Mouse (Mus musculus) kidney, embryonic 14.5 days (tissue): ENCODE results near the gene Rps21. TPM values are rescaled to one million over a fixed set of nuclear protein-coding genes. Genes with fewer than 3 reads are reported as not detected.

Source experiments
- ATAC-seq: fragments of 200-750 bp; cut with Nextera tagmentation; 2 replicates; pipeline ENCODE4 v1.8.0; 2017; ENCODE audit warnings: moderate number of reproducible peaks, mild to moderate bottlenecking, moderate TSS enrichment, moderate library complexity; ENCODE audit not compliant: low FRiP score, low TSS enrichment
- H3K27ac ChIP-seq: fragments of 300-500 bp; sonication (generic); 2 replicates; pipeline ENCODE4 v1.5.1; 2014; ENCODE audit warnings: low read depth, mild to moderate bottlenecking, low read length, moderate library complexity, mixed read lengths
- H3K27me3 ChIP-seq: fragments of 300-500 bp; sonication (generic); 2 replicates; pipeline ENCODE4 v1.6.1; 2014; ENCODE audit warnings: mild to moderate bottlenecking, low read length; ENCODE audit not compliant: control insufficient read depth, insufficient read depth
- H3K36me3 ChIP-seq: fragments of 300-500 bp; sonication (generic); 2 replicates; pipeline ENCODE4 v1.6.1; 2014; ENCODE audit warnings: low read length, mixed read lengths; ENCODE audit not compliant: control insufficient read depth, insufficient read depth
- H3K4me1 ChIP-seq: fragments of 300-500 bp; sonication (generic); 2 replicates; pipeline ENCODE4 v1.6.1; 2014; ENCODE audit warnings: low read length, mixed read lengths; ENCODE audit not compliant: control insufficient read depth, insufficient read depth
- H3K4me2 ChIP-seq: fragments of 300-500 bp; sonication (generic); replicated peaks from 2 replicates; pipeline ENCODE4 v1.6.1; 2014; ENCODE audit warnings: low read depth, mild to moderate bottlenecking, low read length
- H3K4me3 ChIP-seq: fragments of 300-500 bp; sonication (generic); 2 replicates; pipeline ENCODE4 v1.5.1; 2014; ENCODE audit warnings: mild to moderate bottlenecking, low read length
- H3K9ac ChIP-seq: fragments of 300-500 bp; sonication (generic); 2 replicates; pipeline ENCODE4 v1.6.1; 2014; ENCODE audit warnings: low read depth, mild to moderate bottlenecking, low read length, moderate library complexity
- H3K9me3 ChIP-seq: fragments of 300-500 bp; sonication (generic); 2 replicates; pipeline ENCODE4 v1.6.1; 2016; ENCODE audit warnings: low read length; ENCODE audit not compliant: control insufficient read depth
- WGBS: fragments of 180-500 bp; shearing (Covaris S2); extraction: QIAGEN DNeasy Blood & Tissue Kit; methylation state at CpG from one replicate; pipeline ENCODE4 v1.1.7; 2014; 5-methylcytosine and 5-hydroxymethylcytosine counted together
- microRNA-seq: library from miRNA; unstranded; fragments of <30 nt; microRNA quantifications from one replicate; pipeline ENCODE4, GENCODE M21; 2016
- polyA plus RNA-seq: library from polyadenylated mRNA; unstranded; fragments of >200 nt; fragmentation: Nextera tagmentation; extraction: Ambion mirVana; gene quantifications from 2 replicates; pipeline ENCODE4 v1.2.1, GENCODE M21; 2014

Rps21 gene
- polyA plus RNA-seq, 1 experiment from 2014 or later: 730 TPM

GRCm38 (mm10) chr2:180302201-180302600 is 45.0 kb downstream of the Rps21 start:
- no peak for ATAC-seq

GRCm38 (mm10) chr2:180303468-180303867 is 46.3 kb downstream of the Rps21 start:
- Histone ChIP-seq H3K9ac (no peak overlapping the region), H3K27ac (no peak overlapping the region), H3K36me3 (no peaks in the 10 kb centered on the region), H3K4me3 (no peak overlapping the region), H3K27me3 (no peaks in the 10 kb centered on the region), H3K4me1 (no peaks in the 10 kb centered on the region), H3K9me3 (no peaks in the 10 kb centered on the region), H3K4me2 (no peak overlapping the region)
- WGBS: 38% methylated on average over 12 of the region's 12 CpGs
- ATAC-seq: no peak

More at GRCm38 (mm10) chr2:180302201-180302600, 45.0 kb downstream of the Rps21 start:
- Histone ChIP-seq H3K27me3 (no peaks in the 10 kb centered on the region), H3K9me3 (no peaks in the 10 kb centered on the region), H3K27ac (no peak overlapping the region), H3K4me1 (no peaks in the 10 kb centered on the region), H3K4me3 (no peak overlapping the region), H3K36me3 (no peaks in the 10 kb centered on the region), H3K9ac (no peak overlapping the region), H3K4me2 (no peak overlapping the region)
- WGBS: 75% methylated on average over 4 of the region's 4 CpGs

- no peak overlapping the region for H3K4me2 ChIP-seq
- 68% methylated on average over 4 of the region's 4 CpGs for WGBS
Observed at GRCm38 (mm10) chr2:180304554-180304953, 47.4 kb downstream of the Rps21 start.

GRCm38 (mm10) chr2:180305490-180305889 is 48.3 kb downstream of the Rps21 start:
- Histone ChIP-seq H3K4me1 (no peaks in the 10 kb centered on the region), H3K27ac (no peak overlapping the region), H3K4me2 (no peak overlapping the region), H3K27me3 (no peaks in the 10 kb centered on the region), H3K36me3 (no peaks in the 10 kb centered on the region), H3K4me3 (no peak overlapping the region), H3K9me3 (no peaks in the 10 kb centered on the region), H3K9ac (no peak overlapping the region)
- 83% methylated on average over 3 of the region's 3 CpGs for WGBS
- no peak for ATAC-seq

More at GRCm38 (mm10) chr2:180304554-180304953, 47.4 kb downstream of the Rps21 start:
- H3K9me3 ChIP-seq: no peaks in the 10 kb centered on the region
- no peak overlapping the region for H3K9ac ChIP-seq
- ATAC-seq: no peak
- no peaks in the 10 kb centered on the region for H3K4me1 ChIP-seq
- no peaks in the 10 kb centered on the region for H3K27me3 ChIP-seq
- no peaks in the 10 kb centered on the region for H3K36me3 ChIP-seq
- no peak overlapping the region for H3K27ac ChIP-seq
- H3K4me3 ChIP-seq: no peak overlapping the region

- no peaks in the 10 kb centered on the region for H3K9me3 ChIP-seq
- H3K9ac ChIP-seq: no peak overlapping the region
- WGBS: 82% methylated on average over 2 of the region's 2 CpGs
- no peaks in the 10 kb centered on the region for H3K36me3 ChIP-seq
- H3K27ac ChIP-seq: no peak overlapping the region
- no peaks in the 10 kb centered on the region for H3K4me1 ChIP-seq
- no peak overlapping the region for H3K4me3 ChIP-seq
- no peaks in the 10 kb centered on the region for H3K27me3 ChIP-seq
- ATAC-seq: no peak
- no peak overlapping the region for H3K4me2 ChIP-seq
Observed at GRCm38 (mm10) chr2:180306009-180306408, 48.8 kb downstream of the Rps21 start.

- no peak overlapping the region for H3K27ac ChIP-seq
- no peaks in the 10 kb centered on the region for H3K27me3 ChIP-seq
- H3K9ac ChIP-seq: no peak overlapping the region
- no peaks in the 10 kb centered on the region for H3K36me3 ChIP-seq
- no peaks in the 10 kb centered on the region for H3K9me3 ChIP-seq
- no peak overlapping the region for H3K4me2 ChIP-seq
- H3K4me1 ChIP-seq: no peaks in the 10 kb centered on the region
- WGBS: 80% methylated on average over 8 of the region's 8 CpGs
- ATAC-seq: no peak
- no peak overlapping the region for H3K4me3 ChIP-seq
Observed at GRCm38 (mm10) chr2:180306423-180307168, 49.4 kb downstream of the Rps21 start.

- H3K27ac ChIP-seq: no peak overlapping the region
- no peaks in the 10 kb centered on the region for H3K36me3 ChIP-seq
- 65% methylated on average over 2 of the region's 2 CpGs for WGBS
- H3K4me1 ChIP-seq: no peaks in the 10 kb centered on the region
- no peaks in the 10 kb centered on the region for H3K9me3 ChIP-seq
- ATAC-seq: no peak
- H3K9ac ChIP-seq: no peak overlapping the region
- no peak overlapping the region for H3K4me3 ChIP-seq
- no peaks in the 10 kb centered on the region for H3K27me3 ChIP-seq
- no peak overlapping the region for H3K4me2 ChIP-seq
Observed at GRCm38 (mm10) chr2:180307680-180308079, 50.5 kb downstream of the Rps21 start.

Small RNA genes lying within 50 kb of the gene (microRNA-seq; reads per million reads assigned to microRNA genes)
- gene Mir3091: not detected

Other genes with a start within 250 kb of the Rps21 start
- gene Lsm14b, start 232.4 kb upstream of the Rps21 start, polyA plus RNA-seq: 8.6 and 18.3 TPM in 2 replicates
- gene Psma7, start 214.9 kb upstream of the Rps21 start, polyA plus RNA-seq: 713 and 771 TPM in 2 replicates
- gene Ss18l1, start 214.9 kb upstream of the Rps21 start, polyA plus RNA-seq: 3.5 and 6.9 TPM in 2 replicates
- gene Mtg2, start 186.8 kb upstream of the Rps21 start, polyA plus RNA-seq: 24.6 and 28.6 TPM in 2 replicates
- gene Hrh3, start 152.9 kb upstream of the Rps21 start, polyA plus RNA-seq: not detected in 2 replicates
- gene Osbpl2, start 138.1 kb upstream of the Rps21 start, polyA plus RNA-seq: 18.4 and 34.4 TPM in 2 replicates
- 159 and 160 TPM in 2 replicates for gene Adrm1, start 85.9 kb upstream of the Rps21 start, polyA plus RNA-seq
- gene Lama5, start 31.5 kb upstream of the Rps21 start, polyA plus RNA-seq: 43.1 and 54.1 TPM in 2 replicates
- gene Cables2, start 16.1 kb downstream of the Rps21 start, polyA plus RNA-seq: 13.3 and 21.1 TPM in 2 replicates
- 0.37 and 1.1 TPM in 2 replicates for gene Rbbp8nl, start 32.5 kb downstream of the Rps21 start, polyA plus RNA-seq
- gene Gata5, start 77.3 kb downstream of the Rps21 start, polyA plus RNA-seq: 3.5 and 4.5 TPM in 2 replicates
- 1.1 and 1.9 TPM in 2 replicates for gene Slco4a1, start 198.9 kb downstream of the Rps21 start, polyA plus RNA-seq
- 6.3 and 12.4 TPM in 2 replicates for gene Ntsr1, start 242.6 kb downstream of the Rps21 start, polyA plus RNA-seq